8 mouse cellular contexts compared by ENCODE assay signal in genomic region chr12:117132095-117132494, GRCm38 (mm10).
DNase-seq lines count a peak whose midpoint lies in the region; ATAC-seq and TF ChIP-seq lines count a peak whose summit lies in the region.

No protein-coding gene starts in this region.

- no peak for ATAC-seq in CD4-positive, CD25-positive, alpha-beta regulatory T cell, adult 4 months

- H3K27ac ChIP-seq in layer of hippocampus, adult 2 months: no peak overlapping the region

- TF ChIP-seq CTCF in layer of hippocampus, adult 2 months (conservative IDR thresholded peaks at IDR 0.05): peak; percentile 83

- no peak overlapping the region for H3K4me3 ChIP-seq in layer of hippocampus, adult 2 months

- peak; percentile 10 for DNase-seq in CD4-positive, CD25-positive, alpha-beta regulatory T cell, adult 2 months (ENCODE audit: low read depth, low spot score)
- peak in 1 of 2 experiments; percentile 59 for DNase-seq in layer of hippocampus, adult 2 months (ENCODE audit: low spot score in 2 of 2)
- DNase-seq in layer of hippocampus, adult 18-20 months (ENCODE audit: low spot score in 2 of 2): no peak
- peak; percentile 44 for DNase-seq in embryo, embryonic 9.5 days (ENCODE audit: extremely low spot score)
- peak; percentile 45 for DNase-seq in lung, postnatal 10 days
- no peak for DNase-seq in right cerebral cortex, adult 2 months (ENCODE audit: low spot score in 2 of 2)
- no peak for DNase-seq in natural killer cell, adult 2 months (ENCODE audit: low spot score in 2 of 2)

Comparison
In these comparisons a context has a peak if more than half of its experiments do, and no peak if none do; other contexts are left out.
1. DNase-seq: peak in CD4-positive, CD25-positive, alpha-beta regulatory T cell, adult 2 months (single experiment), embryo, embryonic 9.5 days (single experiment) and lung, postnatal 10 days (single experiment); none in layer of hippocampus, adult 18-20 months (0 of 2), right cerebral cortex, adult 2 months (0 of 2) and natural killer cell, adult 2 months (0 of 2).